Mouse (Mus musculus): ENCODE data around the gene Lmntd1.

The Lmntd1 gene

DNA sequence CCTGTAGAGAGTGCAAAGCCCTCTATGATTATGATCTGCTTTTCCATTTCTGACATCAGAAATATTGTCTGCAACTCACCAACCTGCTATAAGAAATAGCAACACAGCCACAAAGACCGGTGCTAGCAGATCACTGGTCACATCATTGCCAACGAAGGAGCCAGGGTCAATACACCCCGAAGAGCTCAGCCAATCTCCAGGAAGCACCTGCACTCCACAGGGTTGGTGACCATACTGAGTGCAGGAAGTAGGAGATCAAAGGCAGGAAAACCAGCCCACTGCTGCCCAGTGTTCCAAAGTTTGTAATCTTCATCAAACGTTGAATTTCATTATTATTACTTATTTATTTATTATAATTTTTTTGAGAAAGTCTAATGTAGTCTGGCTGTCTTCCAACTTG lies 9.5 kb downstream of the Lmntd1 start:
- no peak for DNase-seq

GRCm38 (mm10) chr6:145604126-145604525 lies 10.0 kb downstream of the Lmntd1 start:
- DNase-seq = no peak

DNA sequence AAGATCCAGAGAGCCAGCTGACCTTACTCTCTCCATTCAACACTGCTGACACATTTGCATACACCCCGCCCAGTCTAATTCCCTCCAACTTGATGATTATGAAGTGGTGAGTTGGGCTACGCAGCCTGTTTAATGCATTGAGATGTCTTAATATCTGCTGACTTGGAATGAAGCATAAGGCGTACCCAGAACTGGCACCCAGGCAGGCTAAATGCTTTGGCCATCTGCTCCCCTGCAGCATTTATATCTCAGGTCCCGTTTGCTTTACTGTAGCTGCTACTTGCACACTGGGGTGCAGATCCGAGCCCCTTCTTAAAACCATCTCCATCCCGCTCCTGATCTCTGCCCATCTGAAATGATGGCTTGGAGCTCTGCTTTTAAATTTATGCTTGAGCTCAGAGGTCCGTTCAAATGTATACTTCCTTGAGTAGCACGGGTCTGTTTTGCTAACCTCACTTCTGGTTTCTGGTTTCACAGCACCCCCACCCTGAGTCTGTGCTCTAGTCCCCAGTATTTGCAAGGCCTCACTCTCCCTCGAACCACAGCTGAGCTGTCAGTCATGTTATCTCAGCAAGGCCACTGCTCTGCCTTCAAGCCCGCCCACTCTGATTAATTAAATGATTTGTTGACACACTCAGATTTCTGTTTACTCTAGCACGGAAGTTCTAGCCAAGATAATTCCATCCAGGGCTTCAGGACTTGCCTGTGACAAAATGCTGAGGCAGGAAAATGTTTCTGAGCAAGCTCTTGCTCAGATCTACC lies 15.1 kb downstream of the Lmntd1 start:
- DNase-seq = peak; percentile 63 to 73

DNA sequence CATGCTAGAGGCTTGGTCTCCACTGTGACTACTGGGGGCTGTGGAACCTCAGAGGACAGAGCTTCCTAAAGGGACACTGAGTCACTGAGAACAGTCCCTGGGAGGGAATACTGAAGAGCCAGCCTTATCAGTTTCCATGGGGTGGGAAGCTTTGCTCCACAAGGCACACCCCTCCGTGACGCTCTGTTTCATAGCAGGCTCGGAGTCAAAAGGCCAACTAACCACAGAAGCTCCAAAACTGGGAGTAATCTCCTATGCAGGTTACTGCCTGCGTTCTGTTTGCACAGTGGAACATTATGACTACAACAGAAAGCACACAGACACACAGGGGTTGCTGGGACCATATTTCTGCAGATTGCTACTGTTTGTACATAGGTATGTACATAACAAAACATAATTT lies 18.2 kb downstream of the Lmntd1 start:
- DNase-seq = no peak

DNA sequence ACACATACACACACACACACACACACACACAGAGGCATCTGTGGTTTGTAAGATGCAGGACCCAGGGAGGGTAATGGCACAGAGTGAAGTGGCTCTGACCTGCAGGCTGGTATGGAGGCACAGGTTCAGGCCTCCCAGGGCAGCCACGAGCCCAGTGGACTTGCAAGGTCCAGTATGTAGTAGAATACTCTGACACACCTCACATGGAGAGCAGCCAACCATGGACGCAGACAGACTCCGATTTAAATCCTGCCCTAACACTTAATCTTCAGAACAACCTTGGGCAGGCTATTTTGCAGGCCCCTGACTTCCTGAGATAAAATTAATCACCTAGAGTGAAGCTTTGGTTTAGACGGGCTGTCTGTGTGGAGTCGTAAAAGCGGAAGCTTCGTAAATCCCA lies 20.1 kb downstream of the Lmntd1 start:
- DNase-seq = no peak

DNA sequence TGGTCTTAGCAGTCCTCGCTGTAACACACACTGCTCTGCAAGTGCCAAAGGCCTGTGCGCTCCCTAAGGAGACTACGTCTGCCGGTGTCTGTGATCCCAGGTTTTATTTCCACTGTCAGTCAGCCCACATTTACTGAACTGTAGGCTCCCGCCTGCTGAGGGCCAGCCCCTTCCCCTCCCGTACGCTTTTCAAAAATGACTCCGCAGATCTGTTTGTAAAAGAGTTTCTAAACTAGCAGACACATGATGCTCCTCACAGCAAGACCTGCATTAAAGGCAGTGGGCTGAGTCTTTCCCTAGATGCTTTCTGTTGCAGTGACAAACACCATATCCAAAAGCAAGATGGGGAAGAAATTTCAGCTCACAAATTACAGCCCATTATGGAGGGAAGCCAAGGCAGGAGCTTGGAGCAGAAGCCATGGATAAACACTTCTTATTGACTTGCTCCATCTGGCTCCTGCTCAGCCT lies 21.6 kb downstream of the Lmntd1 start:
- peak; percentile 32 to 44 for DNase-seq

GRCm38 (mm10) chr6:145592036-145592435 lies 22.1 kb downstream of the Lmntd1 start:
- DNase-seq = no peak

GRCm38 (mm10) chr6:145591578-145591977 lies 22.5 kb downstream of the Lmntd1 start:
- no peak for DNase-seq

DNA sequence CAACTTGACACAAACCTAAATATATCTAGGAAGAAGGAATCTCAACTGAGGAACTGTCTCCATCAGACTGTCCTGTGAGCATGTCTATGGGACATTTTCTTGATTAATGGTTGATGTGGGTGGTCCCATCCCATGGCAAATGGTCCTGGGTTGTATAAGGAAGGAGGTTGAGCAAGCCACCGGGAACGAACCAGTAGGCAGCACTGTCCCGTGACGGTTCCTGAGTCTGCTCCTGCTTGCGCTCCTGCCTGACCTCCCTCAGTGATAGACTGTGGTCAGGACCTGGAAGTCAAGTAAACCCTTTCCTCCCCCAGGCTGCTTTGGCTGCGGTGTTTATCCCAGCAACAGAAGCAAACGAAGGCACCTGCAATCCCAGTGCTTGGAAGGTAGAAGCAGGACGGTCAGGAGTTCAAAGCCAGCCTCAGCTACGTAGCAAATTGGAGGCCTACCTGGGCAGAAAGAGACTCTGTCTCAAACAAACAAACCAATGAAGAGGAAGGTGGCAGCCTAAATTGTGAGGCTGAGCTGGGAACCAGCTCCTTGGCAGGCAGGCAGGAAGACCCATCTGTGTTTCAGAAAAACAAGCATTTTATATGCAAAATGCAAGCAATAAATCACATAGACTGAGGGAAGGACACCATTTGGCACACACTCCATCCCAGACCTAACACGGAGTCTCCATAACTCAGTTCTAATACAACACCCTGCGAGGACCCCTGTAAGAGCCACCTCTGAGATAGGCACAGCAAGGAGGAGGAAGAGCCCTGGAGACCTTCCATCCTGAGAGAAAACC lies 23.4 kb downstream of the Lmntd1 start:
- DNase-seq = no peak

DNA sequence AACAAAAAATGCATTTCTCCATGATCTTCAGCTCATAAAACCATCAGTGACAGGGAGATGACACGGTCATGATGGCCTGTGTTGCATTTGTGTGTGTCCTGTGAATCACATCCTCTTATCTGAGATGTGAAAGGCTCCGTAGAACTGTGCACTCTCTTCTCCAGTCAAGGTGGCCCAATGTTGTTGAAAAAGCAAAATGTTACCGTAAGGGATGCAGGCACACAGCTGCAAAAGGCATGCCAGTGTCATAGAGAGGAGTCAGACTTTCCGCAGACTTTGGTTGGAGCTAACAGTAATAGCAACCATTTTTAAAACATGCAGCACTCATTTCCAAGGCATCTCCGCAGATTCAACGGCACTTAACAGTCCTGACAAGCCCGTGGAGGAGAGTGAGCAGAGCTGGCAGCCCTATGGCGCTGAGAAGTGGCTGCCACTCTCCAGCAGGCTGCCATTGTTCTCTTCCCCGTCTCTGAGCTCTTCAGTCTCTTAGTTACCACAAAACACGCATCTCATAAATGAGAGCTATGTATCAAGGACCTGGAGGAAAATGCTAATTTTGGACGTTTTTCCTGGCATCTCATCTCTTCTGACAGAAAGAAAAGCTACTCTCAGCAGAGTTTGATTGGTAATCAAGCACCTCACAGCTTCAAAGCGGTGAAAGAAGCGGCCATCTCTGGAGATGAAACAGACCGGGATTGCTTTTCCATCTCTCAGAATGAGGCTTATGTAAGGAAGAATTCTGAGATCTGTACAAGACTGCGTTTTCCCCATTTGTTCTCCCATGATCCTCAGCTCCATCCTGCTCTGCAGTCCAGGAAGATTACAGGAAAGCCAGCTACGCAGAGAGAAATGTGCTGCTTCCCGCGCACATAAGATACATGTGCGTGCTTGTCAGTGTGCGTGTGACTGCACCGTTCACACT lies 28.8 kb downstream of the Lmntd1 start:
- no peak for DNase-seq

DNA sequence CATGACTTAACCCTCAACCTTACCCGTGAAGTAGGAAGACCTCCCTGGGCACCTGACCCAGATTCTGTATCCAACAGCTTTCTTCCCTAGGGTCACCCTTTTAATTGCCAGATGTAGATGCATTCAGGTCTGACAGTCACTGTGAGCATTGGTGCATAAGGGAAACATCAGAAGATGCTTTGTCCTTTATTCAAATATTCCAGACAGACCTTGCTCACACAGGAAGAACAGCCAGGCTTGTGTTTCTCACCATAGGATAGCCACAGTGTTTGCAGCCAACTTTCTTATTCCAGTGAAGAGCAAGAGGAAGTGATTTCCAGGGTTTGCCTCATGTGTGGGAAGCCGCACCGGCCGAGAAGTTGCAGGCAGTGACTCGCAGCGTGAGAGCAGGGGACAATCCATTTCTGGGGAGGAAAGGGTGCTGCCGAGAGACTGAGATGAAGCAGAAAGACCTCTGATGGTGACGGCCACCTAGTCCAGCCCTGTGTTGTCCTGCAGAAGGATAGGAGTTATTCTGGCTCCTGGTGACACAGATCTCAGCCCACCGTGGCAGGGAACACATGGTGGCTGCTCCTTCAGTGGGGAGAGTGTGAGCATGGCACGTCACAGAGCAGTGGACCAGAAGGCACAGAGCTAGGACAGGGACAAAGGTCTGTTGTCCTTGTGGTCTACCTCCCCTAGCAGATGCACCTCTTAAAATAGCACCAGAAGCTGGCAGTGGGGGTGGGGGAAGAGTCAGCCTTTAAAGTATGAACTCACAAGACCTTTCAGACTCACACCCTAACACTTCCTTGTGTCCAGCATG lies 32.6 kb downstream of the Lmntd1 start:
- DNase-seq = no peak

GRCm38 (mm10) chr6:145579761-145580160 lies 34.4 kb downstream of the Lmntd1 start:
- DNase-seq = no peak

DNA sequence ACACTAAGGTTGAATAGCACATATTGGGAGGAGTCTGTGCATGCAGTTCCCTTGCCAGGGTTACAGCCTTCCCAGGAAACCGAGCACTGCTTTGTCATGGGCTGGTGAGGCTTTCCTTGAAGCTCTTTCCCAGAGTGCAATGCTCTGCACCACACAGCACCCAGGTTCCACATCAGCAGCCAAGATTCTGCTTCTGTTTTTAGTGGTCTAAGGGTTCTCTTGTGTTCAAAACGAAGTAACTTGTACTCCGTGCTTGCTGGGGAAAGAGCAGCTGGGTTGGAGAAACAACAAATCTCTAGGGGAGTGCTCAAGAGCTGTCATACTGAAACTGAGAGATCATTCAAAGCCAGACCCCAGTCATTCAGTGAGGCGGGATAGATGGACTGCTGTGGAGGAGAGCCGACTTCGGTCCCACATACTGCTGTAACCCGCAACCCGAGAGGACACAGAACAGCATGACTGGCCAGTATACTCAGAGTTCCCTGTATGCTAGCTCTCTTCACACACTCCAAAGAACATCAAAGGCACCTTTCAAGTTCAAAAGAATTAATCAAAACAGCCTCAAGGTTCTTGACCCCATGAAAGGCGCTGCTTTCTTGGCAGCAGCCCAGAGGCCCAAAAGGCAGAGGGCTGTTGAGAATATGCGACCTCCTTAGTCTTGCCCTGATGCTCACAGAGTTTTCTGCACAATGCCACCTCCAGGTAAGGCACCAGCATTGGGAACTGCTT lies 35.5 kb downstream of the Lmntd1 start:
- no peak for DNase-seq

GRCm38 (mm10) chr6:145576762-145577161 lies 37.4 kb downstream of the Lmntd1 start:
- DNase-seq = no peak

DNA sequence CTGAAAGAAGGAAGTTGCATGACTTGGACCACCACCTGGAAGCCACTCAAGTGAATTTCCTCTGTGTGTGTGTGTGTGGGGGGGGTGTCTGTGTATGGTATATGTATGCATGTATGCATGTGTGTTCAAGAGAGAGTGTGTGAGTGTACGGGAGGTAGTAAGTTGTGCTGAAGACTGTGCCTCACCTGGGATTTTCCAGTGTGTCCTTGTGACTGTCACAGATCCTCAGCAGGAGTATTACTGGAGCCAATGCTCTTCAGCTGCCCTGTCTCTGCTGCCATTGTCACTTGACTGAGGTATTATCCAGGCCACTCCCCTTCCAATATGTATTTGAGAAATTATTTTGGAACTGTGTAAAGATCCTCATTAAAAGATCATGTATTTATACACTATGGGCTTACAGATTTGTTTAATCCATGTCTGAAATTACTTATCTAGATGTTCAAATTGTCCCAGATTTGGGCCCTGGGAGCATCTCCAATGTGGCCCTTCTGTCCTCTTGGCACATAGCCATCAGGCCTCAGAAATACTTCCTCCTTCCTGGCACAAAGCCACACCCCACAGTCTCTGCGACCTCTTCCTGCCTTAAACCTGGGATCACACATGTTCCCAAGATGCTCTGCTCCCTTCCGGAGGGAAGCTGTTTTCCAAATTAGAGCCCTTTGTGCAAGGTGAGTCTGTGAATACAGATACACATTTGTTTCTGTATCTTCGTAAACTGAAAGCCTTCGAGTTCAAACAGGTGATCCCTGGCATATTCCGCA lies 40.7 kb downstream of the Lmntd1 start:
- peak; percentile 89 to 90 for DNase-seq

- no peak for DNase-seq
Measured at GRCm38 (mm10) chr6:145568701-145569100, 45.4 kb downstream of the Lmntd1 start.

- DNase-seq = no peak
Measured at GRCm38 (mm10) chr6:145567832-145568231, 46.3 kb downstream of the Lmntd1 start.

GRCm38 (mm10) chr6:145567296-145567695 lies 46.8 kb downstream of the Lmntd1 start:
- DNase-seq = no peak

DNA sequence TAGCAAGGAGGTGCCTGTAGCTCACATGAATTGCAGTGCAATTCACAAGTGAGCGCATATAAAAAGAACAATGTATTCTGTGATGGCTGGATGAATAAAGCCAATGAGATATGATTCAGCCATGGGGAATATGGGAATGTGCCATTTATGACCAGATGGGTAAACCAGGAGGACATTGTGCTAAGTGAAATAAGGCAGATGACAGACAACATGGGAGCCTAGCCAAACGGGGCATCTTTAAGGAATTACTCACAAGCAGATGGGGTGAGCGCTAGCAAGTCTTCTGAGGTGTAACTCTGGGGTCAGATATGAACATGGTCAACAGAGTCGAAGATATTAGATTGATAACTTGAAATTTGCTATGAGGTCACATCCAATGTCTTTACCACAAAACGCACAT lies 48.5 kb downstream of the Lmntd1 start:
- no peak for DNase-seq

GRCm38 (mm10) chr6:145564671-145565070 lies 49.4 kb downstream of the Lmntd1 start:
- DNase-seq = no peak

Data from cerebellum, postnatal 14 days (tissue).